Mouse (Mus musculus) midbrain, postnatal 0 days (tissue): ENCODE measurements around the gene Efna1. TPM values are rescaled to one million over a fixed set of nuclear protein-coding genes. Genes with fewer than 3 reads are reported as not detected.

ENCODE experiments used
- ATAC-seq: fragments of 200-750 bp; cut with Nextera tagmentation; 2 replicates; pipeline ENCODE4 v1.8.0; 2017; ENCODE audit warnings: moderate number of reproducible peaks, mild to moderate bottlenecking, moderate TSS enrichment, moderate library complexity; ENCODE audit not compliant: low FRiP score
- DNase-seq: peaks from one replicate; pipeline ENCODE4 v3.0.0-alpha.2; 2015; ENCODE audit warnings: low spot score
- H3K27ac ChIP-seq: fragments of 300-500 bp; sonication (generic); 2 replicates; pipeline ENCODE4 v1.5.1; 2014; ENCODE audit warnings: low read depth, mild to moderate bottlenecking, low read length, mixed read lengths
- H3K27me3 ChIP-seq: fragments of 300-500 bp; sonication (generic); 2 replicates; pipeline ENCODE4 v1.6.1; 2014; ENCODE audit warnings: low read length, control low read depth, mixed read lengths; ENCODE audit not compliant: insufficient read depth
- H3K36me3 ChIP-seq: fragments of 300-500 bp; sonication (generic); 2 replicates; pipeline ENCODE4 v1.6.1; 2014; ENCODE audit warnings: low read length, control low read depth, mixed read lengths; ENCODE audit not compliant: insufficient read depth
- H3K4me1 ChIP-seq: fragments of 300-500 bp; sonication (generic); 2 replicates; pipeline ENCODE4 v1.6.1; 2014; ENCODE audit warnings: mild to moderate bottlenecking, control low read depth, antibody characterized with exemption, low read length, mixed read lengths; ENCODE audit not compliant: insufficient read depth
- H3K4me2 ChIP-seq: fragments of 300-500 bp; sonication (generic); 2 replicates; pipeline ENCODE4 v1.6.1; 2014; ENCODE audit warnings: low read depth, mild to moderate bottlenecking, low read length, mixed read lengths; ENCODE audit not compliant: poor library complexity, severe bottlenecking
- H3K4me3 ChIP-seq: fragments of 300-500 bp; sonication (generic); 2 replicates; pipeline ENCODE4 v1.5.1; 2014; ENCODE audit warnings: low read depth, mild to moderate bottlenecking, low read length, moderate library complexity
- H3K9ac ChIP-seq: fragments of 300-500 bp; sonication (generic); replicated peaks from 2 replicates; pipeline ENCODE4 v1.6.1; 2014; ENCODE audit warnings: mild to moderate bottlenecking, low read length, moderate library complexity, mixed read lengths; ENCODE audit not compliant: poor library complexity, severe bottlenecking
- H3K9me3 ChIP-seq: fragments of 300-500 bp; sonication (generic); 2 replicates; pipeline ENCODE4 v1.6.1; 2016; ENCODE audit warnings: low read length, control low read depth
- CTCF ChIP-seq: IDR thresholded peaks from 2 replicates; pipeline ENCODE4 v1.5.1; 2016; ENCODE audit warnings: antibody characterized with exemption, mild to moderate bottlenecking
- WGBS: fragments of 180-500 bp; shearing (Covaris S2); extraction: QIAGEN DNeasy Blood & Tissue Kit; methylation state at CpG from one replicate; pipeline ENCODE4 v1.1.7; 2014; 5-methylcytosine and 5-hydroxymethylcytosine counted together
- polyA plus RNA-seq: library from polyadenylated mRNA; unstranded; fragments of >200 nt; fragmentation: Nextera tagmentation; extraction: Ambion mirVana; gene quantifications from 2 replicates; pipeline ENCODE4 v1.2.1, GENCODE M21; 2015
- total RNA-seq: library from RNA; depleted of rRNA; stranded (reverse); fragments of >200 nt; gene quantifications from 2 replicates; pipeline ENCODE4 v1.2.3, GENCODE M21; 2014

Efna1 gene
- total and polyA plus RNA-seq, 2 experiments from 2014 or later, result 6.6 to 9.4 TPM

- ATAC-seq, result peak; percentile 45
- WGBS, result under 1% methylated on average over 51 of the region's 53 CpGs
- Histone ChIP-seq H3K27ac (peak within 1 kb of the TSS; percentile 94), H3K4me1 (no peaks in the 10 kb centered on the region), H3K9me3 (no peaks in the 10 kb centered on the region), H3K4me3 (peak within 1 kb of the TSS; percentile 72), H3K9ac (peak within 1 kb of the TSS; percentile 82), H3K4me2 (peak within 1 kb of the TSS; percentile 80), H3K36me3 (no peaks in the 10 kb centered on the region), H3K27me3 (no peaks in the 10 kb centered on the region)
- no peak for TF ChIP-seq CTCF
- peak; percentile 91 for DNase-seq
Observed at GRCm38 (mm10) chr3:89322514-89323165, 41.7 kb upstream of the Efna1 start, which contains the start of gene Efna3. Efna3 (minus strand) TSS chr3:89322965.

GRCm38 (mm10) chr3:89322131-89322500 is 41.2 kb upstream of the Efna1 start:
- no peaks in the 10 kb centered on the region for H3K9me3 ChIP-seq
- peak overlapping the region; percentile 94 for H3K27ac ChIP-seq
- no peaks in the 10 kb centered on the region for H3K27me3 ChIP-seq
- H3K4me1 ChIP-seq, result no peaks in the 10 kb centered on the region
- H3K9ac ChIP-seq, result peak overlapping the region; percentile 82
- ATAC-seq (0 out of 2 replicates have a peak, but pooled peaks have one; percentile 0), DNase-seq (no peak)
- H3K36me3 ChIP-seq, result no peaks in the 10 kb centered on the region
- WGBS, result under 1% methylated on average over 14 of the region's 14 CpGs
- H3K4me3 ChIP-seq, result peak overlapping the region; percentile 72
- H3K4me2 ChIP-seq, result peak overlapping the region; percentile 80
- no peak for TF ChIP-seq CTCF

DNA sequence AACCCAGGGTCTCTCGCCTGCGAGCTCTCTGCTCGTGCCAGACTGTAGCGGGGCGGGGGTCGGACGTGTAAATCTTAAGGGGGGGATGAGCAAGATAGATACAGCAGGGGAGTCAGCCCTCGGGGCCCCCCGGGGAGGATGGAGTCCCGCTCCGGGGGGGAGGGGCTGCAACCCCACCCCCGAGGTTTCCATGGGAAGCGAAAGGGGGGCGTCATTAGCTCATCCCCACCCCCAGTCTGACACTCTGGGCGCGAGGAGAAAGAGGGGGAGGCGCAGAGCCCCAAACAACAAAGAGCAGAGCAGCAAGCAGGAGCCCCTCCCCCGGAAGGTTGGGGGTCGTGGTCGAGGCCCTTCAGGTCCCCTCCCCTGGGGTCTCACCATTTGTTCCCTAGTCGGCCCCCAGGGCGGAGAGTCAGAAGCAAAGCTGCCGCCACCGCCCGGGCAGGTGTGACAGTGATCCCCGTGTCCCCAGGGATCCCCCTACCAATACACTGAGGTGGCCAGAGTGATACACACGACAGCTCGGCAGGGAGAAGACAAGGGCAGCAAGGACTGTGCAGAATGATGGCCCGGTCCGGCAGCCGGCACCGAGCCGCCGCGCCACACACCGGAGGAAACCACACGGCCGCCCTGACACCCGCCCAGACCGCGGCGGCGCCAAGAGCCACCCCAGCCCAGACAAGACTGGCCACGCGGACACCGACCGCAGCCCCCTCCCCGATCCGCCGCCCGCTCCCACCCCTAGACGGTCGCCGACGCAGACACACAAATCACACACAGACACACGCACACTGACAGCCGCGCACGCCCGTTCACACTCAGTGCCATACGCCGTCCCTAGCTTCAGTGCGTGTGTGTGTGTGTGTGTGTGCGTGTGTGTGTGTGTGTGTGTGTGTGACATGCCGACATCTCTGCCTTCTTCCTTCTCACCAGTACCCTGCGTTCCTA is 40.5 kb upstream of the Efna1 start:
- peak overlapping the region; percentile 72 for H3K4me3 ChIP-seq

GRCm38 (mm10) chr3:89320581-89321182 is 39.7 kb upstream of the Efna1 start:
- TF ChIP-seq CTCF, result no peak
- H3K9me3 ChIP-seq, result no peaks in the 10 kb centered on the region
- peak; percentile 36 for ATAC-seq
- no peaks in the 10 kb centered on the region for H3K36me3 ChIP-seq
- peak; percentile 86 for DNase-seq
- under 1% methylated on average over 33 of the region's 41 CpGs for WGBS
- H3K4me1 ChIP-seq, result no peaks in the 10 kb centered on the region
- peak overlapping the region; percentile 72 for H3K4me3 ChIP-seq
- H3K4me2 ChIP-seq, result peak overlapping the region; percentile 80
- peak overlapping the region; percentile 82 for H3K9ac ChIP-seq
- peak overlapping the region; percentile 94 for H3K27ac ChIP-seq
- H3K27me3 ChIP-seq, result no peaks in the 10 kb centered on the region

More for the DNA sequence above, 40.5 kb upstream of the Efna1 start:
- peak overlapping the region; percentile 82 for H3K9ac ChIP-seq
- no peaks in the 10 kb centered on the region for H3K27me3 ChIP-seq
- no peaks in the 10 kb centered on the region for H3K9me3 ChIP-seq
- TF ChIP-seq CTCF, result no peak
- ATAC-seq (peak; percentile 24), DNase-seq (peak; percentile 56)
- H3K4me2 ChIP-seq, result peak overlapping the region; percentile 80
- no peaks in the 10 kb centered on the region for H3K4me1 ChIP-seq
- H3K27ac ChIP-seq, result peak overlapping the region; percentile 94
- no peaks in the 10 kb centered on the region for H3K36me3 ChIP-seq
- WGBS, result 0% methylated on average over 55 of the region's 66 CpGs

- Histone ChIP-seq H3K4me3 (peak overlapping the region; percentile 72), H3K27me3 (no peaks in the 10 kb centered on the region), H3K36me3 (peaks cover 7% of the 10 kb centered on the region), H3K27ac (peak overlapping the region; percentile 94), H3K4me1 (no peaks in the 10 kb centered on the region), H3K9me3 (no peaks in the 10 kb centered on the region), H3K9ac (peak overlapping the region; percentile 82), H3K4me2 (peak overlapping the region; percentile 80)
- 2% methylated on average over 58 of the region's 58 CpGs for WGBS
- DNase-seq (peak; percentile 54), ATAC-seq (0 out of 2 replicates have a peak, but pooled peaks have one; percentile 9)
- no peak for TF ChIP-seq CTCF
Observed at GRCm38 (mm10) chr3:89319591-89320350, 38.8 kb upstream of the Efna1 start.
